Mouse (Mus musculus) embryo, embryonic 10.5 days (tissue): ENCODE data around the gene Emcn.

Experiments used
- DNase-seq: peaks from one replicate; pipeline ENCODE4 v3.0.0-alpha.2; 2015; ENCODE audit warnings: low spot score

Gene Emcn

DNA sequence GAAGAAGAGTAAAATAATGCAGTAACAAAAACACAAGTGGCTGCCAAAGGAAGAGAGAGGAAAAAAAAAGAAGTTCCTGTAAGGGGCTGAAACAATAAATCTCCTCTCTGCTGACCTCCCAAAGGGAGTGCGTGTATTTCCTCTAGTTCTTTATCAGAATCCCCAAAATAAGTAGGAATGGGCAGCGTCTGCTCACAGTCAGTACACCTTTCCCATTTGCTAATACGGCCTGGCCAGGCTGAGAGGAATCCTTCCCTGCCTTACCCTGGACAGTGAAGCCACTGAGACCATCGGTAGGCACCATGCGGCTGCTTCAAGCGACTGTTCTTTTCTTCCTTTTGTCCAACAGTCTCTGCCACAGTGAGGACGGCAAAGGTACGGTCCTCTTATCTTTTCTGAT lies at the start of gene Emcn:
Emcn (plus strand) TSS at position 130 of the 400 bp plus-strand sequence.
- DNase-seq = no peak

DNA sequence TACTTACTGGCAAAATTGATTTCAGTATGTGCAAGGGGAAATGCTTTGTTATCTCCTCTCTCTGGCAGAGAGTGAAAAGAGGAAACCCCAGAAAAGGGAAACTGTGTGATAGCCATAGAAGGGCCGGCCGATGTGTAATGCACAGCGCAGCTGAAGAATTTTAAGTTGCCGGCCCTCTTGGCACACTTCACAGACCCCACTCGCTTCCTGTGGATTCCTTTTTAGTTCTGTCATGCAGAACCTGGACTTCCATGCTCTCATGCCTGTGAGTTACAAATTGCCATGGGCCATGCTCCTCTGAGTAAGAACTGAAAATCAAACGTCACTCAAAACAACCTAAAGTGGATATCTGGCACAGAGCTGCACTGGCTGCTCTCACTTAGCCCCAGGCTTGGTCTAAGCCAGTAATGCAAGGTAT lies 47.7 kb upstream of the Emcn start:
- no peak for DNase-seq

DNA sequence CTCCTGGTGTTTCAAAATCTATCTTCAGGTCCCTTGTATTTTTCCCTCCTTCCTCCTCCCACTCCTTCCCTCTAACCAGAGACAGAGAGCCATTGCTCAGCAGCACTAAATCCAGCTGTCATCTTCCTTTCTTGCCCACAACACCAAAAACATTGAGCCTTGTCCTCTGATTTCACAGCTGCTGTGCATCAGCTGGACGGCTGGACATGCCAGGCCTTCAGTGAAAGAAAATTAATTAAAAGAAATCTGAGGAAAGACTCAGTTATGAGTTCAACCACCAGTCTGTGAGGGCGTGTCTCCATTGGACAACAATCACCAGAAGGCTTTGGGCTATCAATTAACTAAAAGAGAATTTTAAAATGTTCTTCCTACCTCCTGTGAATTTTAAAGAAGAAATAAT lies 42.6 kb upstream of the Emcn start:
- DNase-seq = no peak

DNA sequence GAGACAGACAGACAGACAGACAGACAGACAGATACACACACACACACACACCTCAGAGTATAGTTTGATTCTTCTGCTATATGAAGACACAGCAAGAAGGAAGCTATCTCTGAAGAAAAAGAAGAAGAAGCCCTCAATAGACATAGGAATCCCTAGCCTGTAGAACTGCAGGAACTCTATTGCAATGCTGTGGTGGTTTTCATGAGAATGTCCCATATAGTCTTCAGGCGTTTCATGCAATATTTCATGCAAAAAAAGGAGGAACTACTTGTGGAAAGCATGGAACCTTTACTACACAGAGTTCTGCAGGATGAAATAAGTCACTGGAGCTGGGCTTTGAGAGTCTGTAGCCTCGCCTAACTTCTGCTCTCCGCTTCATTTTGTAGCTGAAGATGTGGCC lies 40.7 kb upstream of the Emcn start:
- no peak for DNase-seq

DNA sequence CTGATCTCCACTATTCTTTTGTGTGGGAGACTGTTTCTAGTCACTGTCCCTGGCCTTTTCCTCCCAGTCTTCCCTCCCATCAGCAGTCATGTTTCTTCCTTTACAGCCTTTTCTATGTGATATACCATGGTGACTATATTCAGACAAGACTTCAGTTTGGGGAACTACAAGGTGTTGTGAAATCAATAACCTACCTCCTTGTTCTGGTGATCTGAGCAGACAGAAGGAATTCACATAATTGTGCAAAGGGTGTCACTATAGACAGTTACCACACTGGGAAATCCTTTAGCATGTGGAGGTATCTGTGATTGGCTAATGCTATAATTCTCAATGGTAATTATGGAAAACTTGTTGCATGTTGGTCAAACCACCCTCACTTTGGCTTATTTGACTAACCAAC lies 39.7 kb upstream of the Emcn start:
- no peak for DNase-seq

DNA sequence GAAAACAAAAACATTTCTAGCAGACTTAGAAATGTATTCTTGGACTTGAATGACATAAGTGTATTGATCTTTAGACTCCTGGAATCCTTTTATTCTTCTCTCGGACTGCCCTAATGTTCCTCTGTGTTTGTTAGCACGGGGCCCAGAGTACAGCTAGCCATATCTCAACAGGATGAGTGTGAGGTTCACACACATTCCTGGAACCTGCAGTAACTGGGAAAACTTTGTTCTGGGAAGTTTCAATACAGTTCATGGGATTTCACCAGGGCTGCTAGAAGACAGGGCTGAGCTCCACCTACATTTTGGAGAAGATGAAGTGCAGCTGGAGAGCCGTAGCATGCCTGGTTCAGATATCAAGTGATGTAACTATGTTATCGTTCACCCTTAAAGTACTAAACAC lies 38.1 kb upstream of the Emcn start:
- DNase-seq = no peak

DNA sequence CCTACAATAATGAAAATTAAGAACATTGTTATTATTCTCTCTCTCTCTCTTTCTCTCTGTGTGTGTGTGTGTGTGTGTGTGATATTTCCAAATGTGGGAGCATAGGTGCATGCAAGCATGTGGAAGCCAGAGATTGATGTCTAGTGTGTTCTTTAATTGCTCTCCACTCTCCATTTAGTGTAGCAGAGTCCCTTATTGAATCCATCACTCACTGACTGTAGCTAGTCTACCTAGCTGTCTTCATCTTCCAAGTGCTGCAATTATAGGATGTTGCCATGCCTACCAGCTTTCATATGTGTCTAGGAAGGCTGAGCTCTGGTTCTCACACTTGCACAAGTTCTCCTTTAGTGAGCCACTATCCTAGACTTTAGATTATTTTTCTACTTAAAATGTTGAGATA lies 30.9 kb upstream of the Emcn start:
- DNase-seq = no peak

DNA sequence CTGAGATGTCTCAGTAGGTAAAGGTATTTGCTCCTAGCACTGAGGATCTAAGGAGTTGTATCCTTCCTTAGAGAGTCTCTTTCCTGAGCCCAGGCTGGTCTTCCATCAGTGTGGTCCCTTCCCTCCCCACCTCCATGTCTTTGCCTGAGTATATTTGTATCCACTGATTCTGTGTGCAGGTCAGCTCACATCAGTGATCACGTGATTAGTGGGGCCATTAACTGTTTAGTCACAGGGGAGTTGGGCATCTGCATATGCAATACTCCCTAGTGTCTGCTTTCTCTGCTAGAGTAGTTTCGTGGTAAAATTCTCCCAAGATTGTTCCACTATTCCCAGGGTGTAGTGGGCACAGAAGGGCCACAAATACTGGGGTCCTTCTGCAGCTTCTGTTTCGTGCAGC lies 28.3 kb upstream of the Emcn start:
- no peak for DNase-seq

DNA sequence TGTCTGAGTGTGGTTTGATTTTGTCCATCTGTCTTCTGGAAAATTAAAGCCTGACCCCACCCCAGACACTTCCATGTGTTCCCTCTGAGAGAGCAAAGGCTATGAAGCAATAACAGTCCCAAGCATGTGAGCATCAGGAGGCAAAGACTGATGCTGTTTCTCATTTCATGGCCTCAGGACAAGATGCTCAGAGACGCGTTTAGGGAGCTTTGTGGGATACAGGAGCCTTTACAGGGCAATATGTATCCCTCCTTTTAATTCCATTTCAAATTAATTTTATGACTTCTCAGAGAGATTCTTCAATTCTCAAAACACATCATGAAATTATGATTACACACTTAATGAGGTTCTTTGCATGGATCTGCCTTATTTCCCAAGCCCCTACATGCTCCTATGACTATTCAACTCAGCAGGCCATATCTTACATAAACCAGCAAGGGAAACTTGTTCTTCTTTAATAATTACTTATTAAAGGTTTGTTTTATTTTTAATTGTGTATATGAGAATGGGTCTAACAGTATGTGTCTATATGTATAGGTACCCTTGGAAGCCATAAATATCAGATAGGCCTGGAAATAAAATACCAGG lies 27.0 kb upstream of the Emcn start:
- no peak for DNase-seq

DNA sequence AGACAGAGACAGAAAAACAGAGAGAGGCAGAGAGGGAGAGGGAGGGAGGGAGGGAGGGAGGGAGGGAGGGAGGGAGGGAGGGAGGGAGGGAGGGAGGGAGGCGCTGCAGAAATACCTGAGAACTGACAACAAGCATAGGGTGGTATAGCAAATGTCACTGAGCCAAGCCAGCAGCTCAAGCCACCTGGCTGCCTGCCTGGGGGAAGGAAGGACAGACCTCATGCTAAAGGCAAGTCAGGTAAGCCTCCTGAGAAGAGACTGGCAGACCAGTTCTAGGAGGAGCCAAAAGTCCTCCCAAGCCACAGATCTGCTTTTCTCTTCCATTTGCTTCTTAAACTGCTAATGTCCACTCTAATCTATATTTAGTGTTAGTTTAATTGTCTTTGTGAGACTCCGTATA lies 22.5 kb upstream of the Emcn start:
- DNase-seq = no peak

DNA sequence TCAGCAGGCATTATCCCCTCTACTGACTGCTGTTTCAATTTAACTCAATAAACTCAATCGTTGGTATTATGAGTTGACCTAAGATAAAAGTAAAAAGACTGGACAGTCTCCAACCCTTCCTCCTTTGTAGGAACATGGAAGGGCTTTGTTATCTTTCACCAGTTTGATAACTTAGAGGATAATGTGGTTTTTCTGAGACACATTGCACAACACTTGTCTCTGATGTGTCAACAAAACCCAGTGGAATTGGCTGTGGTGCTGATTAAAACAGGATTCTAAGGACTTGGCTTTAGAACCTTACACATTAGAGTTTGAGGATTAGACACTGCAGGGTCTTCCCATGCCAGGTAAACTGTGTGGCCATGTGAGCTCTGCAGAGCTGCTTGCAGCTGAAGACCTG lies 20.9 kb upstream of the Emcn start:
- DNase-seq = no peak

DNA sequence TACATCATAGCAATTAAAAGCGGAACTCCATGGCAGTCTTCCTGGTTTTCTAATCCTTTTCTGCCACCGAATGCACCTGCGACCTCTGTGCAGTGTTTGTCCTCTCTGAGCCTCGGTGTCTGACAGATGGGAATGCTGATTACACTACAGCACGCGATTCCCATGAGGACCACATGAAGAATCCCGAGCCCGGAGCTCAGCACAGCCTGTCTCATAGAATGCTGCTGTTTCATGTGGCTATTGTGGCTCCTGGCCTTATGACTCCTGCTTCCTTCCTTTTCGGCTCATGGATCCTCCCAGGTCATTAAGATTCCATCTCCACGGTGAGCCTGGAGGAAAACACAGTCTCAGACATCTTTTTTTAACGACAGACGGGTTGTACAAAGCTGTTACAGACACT lies 18.6 kb upstream of the Emcn start:
- peak; percentile 40 for DNase-seq

DNA sequence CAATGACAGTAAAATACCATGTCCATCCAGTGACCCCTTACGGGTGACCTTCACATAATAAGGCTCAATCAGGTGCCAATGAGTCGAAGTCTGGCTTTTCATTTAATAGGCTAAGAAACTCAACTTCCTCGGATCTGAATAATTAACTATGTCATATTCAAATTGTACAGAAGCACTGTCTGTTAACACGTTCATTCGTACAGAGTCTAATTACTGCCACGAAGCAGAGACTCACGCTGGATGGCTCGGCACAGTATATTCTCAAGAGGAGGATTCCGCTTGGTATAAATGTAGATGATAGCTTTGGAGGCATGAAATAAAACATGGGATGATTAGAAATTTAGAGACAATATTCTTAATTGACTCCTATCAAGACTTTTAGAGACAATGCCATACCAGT lies 11.0 kb upstream of the Emcn start:
- DNase-seq = no peak

DNA sequence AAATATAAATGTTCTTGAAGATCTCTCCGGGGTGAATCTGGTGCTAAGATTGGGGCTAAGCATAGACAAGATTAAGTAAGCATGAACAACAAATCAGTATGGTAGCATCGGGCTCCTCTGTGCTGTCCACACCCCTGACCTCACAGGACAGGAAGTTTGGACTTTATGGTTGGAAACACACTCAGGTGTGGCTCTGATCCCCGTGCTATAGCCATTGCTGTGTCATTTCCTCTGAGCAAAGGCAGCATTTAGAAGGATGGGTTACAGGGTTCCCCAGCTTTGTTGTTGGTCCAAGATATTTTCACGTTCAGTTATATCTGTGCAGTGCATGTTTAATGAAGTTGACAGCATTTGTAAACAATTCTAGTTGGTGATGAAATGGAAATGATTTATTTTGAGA lies 9.9 kb upstream of the Emcn start:
- no peak for DNase-seq

DNA sequence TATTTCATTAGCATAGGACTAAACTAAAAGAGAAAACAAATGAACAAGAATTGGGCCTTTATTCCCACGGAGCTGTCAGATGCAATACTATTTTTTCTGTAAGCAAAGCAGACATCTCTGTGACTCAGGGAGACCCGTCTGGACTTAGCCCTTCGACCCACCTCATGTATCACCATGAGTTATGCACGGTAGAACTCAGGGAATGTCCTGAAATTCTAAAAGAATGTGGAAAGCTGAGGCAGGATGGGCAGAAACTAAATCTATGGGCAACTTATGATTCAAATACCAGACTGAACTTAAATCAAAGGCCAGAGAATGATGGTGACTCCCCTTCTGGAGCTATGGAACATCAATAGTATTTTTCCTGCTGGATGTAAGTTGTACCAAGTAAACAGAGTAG lies 8.3 kb upstream of the Emcn start:
- no peak for DNase-seq

DNA sequence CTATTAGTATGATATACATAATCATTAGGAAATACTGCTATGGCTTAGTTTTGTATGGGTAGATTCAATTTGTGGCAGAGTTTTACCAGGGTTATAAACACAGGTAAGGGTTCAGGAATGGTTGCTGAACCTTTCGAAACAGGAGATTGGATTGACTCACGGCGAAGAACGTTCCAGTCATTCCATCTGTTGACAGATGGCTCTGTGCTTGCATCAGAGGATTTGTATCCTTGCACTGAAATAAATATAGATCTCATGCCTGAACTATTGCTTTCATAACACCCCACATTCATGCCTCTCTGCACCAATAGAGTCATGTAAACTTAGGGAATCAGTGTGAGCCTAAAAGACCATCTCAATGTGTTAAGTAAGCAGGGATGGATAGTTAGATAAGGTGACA lies 4.9 kb upstream of the Emcn start:
- no peak for DNase-seq

DNA sequence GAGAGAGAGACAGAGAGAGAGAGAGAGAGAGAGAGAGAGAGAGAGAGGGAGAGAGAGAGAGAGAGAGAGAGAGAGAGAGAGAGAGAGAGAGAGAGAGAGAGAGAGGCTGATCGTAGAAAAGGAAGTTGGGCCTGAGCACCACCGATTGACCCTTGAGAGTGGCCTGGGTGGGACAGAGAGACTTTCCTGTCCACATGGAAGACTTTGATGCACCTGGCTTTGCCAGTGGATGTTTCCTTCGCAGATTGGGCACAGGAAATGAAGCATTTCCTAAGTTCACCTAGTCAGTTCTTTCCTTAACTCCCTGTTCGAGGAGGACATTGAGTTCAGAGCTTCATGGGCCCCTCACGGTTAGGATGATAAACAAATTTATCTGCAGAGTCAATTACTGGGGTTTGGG lies 2.6 kb downstream of the Emcn start:
- DNase-seq = no peak

DNA sequence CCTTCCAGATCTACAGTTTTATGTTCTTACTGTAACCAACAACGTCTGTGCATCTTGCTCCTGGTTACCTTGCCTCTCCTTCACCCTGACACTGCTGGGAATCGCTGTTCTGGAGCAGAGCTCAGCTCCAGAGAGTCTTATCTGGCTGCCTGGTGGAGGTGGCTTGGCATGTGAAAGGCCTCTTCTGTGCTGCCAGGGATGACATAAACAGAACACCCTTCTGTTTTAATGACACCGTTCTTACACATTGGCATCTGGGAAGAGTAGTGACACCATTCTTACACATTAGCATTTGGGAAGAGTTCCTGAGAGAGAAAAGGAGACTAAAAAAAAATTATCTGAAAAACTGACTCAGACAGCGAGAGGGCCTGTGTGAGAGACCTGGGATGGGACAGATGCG lies 11.0 kb downstream of the Emcn start:
- no peak for DNase-seq

DNA sequence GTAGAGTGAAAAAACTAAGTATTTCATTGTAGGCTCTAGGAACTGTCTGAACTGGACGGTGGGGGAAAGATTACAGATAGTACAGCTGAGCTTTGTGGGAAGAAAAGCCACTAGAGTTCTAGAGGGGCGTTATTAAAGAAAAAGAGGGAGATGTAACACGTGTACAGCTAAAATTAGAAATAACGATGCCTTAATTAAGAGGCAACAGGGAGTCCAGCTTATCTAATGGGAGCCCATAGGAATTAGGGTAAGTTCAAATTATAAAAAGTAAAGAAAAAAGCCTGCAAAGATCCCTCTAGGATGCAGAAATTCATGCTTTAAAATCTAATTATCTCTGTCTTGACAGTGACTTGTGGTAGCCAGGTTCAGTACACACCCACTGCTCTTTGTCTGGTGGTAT lies 15.8 kb downstream of the Emcn start:
- DNase-seq = no peak

DNA sequence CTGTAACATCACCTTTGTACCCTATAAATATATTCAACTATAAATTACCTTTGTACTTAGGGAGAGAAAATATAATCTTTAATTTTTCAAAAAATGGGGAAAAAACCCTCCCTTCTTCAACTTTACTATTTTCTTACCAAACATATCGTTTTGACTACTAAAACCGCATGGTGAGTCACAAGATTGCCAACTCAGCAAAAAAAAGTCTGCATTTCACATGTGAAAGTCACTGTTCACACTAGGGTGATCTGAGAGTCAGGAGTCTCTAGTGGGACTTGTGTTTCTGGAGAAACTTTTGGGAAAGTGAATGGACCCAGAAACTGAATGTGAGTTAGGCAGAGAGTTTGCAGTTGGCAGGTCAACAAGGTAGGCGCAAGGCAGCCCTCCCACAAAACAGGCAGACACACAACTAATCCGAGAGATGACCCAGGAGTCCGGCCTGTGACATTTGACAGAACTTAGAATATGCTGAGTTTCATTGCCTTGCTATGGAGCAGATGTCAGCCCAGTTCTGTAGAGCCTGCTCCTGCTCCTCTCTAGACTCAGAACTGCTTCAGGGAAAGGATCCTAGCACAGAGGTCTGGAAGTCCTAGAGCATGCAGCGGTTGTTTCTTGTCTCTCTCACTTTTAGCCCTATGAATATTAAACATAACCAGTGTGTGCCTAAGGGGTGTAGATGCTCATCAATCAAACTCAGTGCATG lies 26.4 kb downstream of the Emcn start:
- DNase-seq = no peak

DNA sequence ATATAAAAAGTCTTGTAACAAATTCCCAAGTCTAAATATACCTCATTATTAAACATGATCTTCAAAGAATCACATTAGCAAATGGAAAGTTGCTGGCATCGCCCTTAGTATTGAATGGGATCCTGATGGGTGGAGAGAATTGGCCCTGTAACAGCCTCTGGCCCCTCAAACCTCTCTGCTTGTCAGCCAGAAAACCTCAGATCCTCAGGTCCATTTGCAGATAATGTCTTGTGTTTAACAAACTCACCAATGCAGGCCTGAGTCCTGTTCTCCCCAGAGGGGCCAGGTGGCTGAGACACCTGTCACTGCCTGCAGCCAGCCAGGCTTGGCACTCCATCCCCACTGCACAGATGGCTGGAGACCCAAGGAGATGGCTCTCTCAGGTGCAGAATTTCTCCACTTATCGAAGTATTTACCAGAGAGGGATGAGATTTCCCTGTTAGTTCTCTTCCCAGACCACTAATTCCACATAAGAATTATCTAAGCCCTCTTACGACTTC lies 27.0 kb downstream of the Emcn start:
- no peak for DNase-seq

DNA sequence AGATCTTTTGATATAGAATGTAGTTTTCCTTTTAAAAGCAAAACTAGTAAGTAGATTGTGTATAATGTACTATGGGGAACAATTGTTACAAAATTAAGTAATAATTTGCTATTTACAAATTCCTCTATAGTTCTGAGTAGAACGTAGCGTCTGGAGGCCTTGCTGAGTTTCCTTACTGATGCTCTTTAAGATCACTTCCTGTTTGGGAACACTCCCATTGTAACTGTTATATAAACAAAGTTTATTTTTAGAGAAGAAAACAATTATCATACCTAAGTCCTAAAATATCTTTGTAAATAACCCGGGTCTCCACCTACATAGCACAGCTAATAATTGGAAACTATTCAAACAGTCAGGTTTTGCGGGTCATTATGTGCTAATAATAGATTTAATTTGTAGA lies 32.0 kb downstream of the Emcn start:
- DNase-seq = no peak

DNA sequence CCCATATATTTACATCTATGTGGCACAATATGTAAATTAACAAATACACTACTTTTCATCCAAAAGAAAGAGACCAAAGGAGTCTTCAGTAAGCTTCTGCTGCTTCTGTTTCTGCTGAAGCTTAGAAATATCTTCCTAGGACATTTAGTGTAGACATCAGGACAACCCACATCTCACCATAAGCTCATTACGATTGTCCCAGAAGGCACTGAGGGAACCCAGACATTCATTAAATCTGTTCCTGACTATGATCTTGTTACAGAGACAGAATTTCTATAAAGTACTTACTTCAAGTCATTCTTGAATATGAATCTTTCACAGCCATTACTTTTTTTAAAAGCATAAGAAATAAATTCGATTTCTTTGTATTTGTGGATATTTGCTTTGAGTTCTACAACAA lies 41.4 kb downstream of the Emcn start:
- DNase-seq = no peak

DNA sequence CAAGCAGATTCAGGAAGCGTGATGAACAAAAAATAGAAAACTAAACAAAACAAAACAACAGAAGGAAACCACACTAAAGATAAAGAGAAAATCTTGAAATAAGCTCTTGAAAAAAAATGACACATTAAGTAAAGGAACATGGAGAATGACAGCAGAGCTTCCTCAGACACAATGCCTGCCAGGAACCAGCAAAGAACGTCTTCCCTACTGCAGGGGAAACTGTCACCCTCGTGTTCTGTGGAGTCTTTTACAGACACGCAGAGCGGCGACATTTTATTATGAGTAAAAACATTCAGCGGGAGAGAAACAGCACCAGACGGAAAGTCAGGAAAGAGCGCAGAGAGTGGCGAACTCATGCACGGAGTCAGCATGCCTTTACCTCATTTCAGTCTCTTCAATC lies 54.7 kb downstream of the Emcn start:
- no peak for DNase-seq
